15 mouse cellular contexts compared by ENCODE assay signal in genomic region chr16:30604807-30605137, GRCm38 (mm10). TPM values are rescaled to one million over a fixed set of nuclear protein-coding genes. Genes with fewer than 3 reads are reported as not detected.
DNase-seq lines count a peak whose midpoint lies in the region; ATAC-seq lines count a peak whose summit lies in the region.
"Had no signal": no experiment of that assay in that cellular context is flagged by ENCODE, and none has a peak within 500 bp of the region (broad histone marks: within the 10 kb centered on the region; RNA-seq: fewer than 3 reads in every experiment).

No protein-coding gene starts in this region.

- H3K27ac ChIP-seq in heart, embryonic 11.5 days (ENCODE audit: low read depth, low read length): peak overlapping the region; percentile 2; the same call in 1 of the 2 replicates
- peak overlapping the region; percentile 62; the same call in 1 of the 2 replicates for H3K27ac ChIP-seq in brown adipose tissue, adult 24 weeks (replicated peaks; ENCODE audit: low read depth, low read length)
- H3K27ac ChIP-seq in limb, embryonic 15.5 days: 0 out of 2 replicates have a peak overlapping the region, but pooled peaks have one; percentile 22
- H3K27ac ChIP-seq: hindbrain, postnatal 0 days; left cerebral cortex, adult 2 months; midbrain, embryonic 10.5 days had no signal

- H3K27me3 ChIP-seq in heart, embryonic 11.5 days (ENCODE audit: control insufficient read depth, insufficient read depth, low read length): no peaks in the 10 kb centered on the region
- peaks cover 16% of the 10 kb centered on the region; the same call in 1 of the 2 replicates for H3K27me3 ChIP-seq in limb, embryonic 15.5 days

- H3K9ac ChIP-seq in heart, embryonic 11.5 days (ENCODE audit: low read depth, low read length): peak overlapping the region; percentile 12; the same call in 1 of the 2 replicates
- no peak overlapping the region for H3K9ac ChIP-seq in limb, embryonic 15.5 days
- H3K9ac ChIP-seq: liver, postnatal 0 days had no signal

- H3K9me3 ChIP-seq in heart, embryonic 11.5 days (replicated peaks; ENCODE audit: control insufficient read depth, low read length): no peaks in the 10 kb centered on the region
- H3K9me3 ChIP-seq in limb, embryonic 15.5 days: no peaks in the 10 kb centered on the region
- H3K9me3 ChIP-seq: midbrain, embryonic 10.5 days had no signal

- H3K36me3 ChIP-seq in heart, embryonic 11.5 days (ENCODE audit: control insufficient read depth, insufficient read depth, low read length): no peaks in the 10 kb centered on the region
- no peaks in the 10 kb centered on the region for H3K36me3 ChIP-seq in limb, embryonic 15.5 days
- H3K36me3 ChIP-seq: midbrain, embryonic 10.5 days had no signal

- H3K4me3 ChIP-seq in heart, embryonic 11.5 days (ENCODE audit: low read depth, low read length): no peak overlapping the region
- no peak overlapping the region for H3K4me3 ChIP-seq in brown adipose tissue, adult 24 weeks (ENCODE audit: insufficient read depth, low read depth, low read length)
- H3K4me3 ChIP-seq in limb, embryonic 15.5 days: no peak overlapping the region
- H3K4me3 ChIP-seq: left cerebral cortex, adult 2 months; midbrain, embryonic 10.5 days had no signal

- H3K4me1 ChIP-seq in heart, embryonic 11.5 days (ENCODE audit: control insufficient read depth, insufficient read depth, low read length): peaks cover 41% of the 10 kb centered on the region
- peaks cover 11% of the 10 kb centered on the region; the same call in 1 of the 2 replicates for H3K4me1 ChIP-seq in brown adipose tissue, adult 24 weeks (ENCODE audit: control insufficient read depth, insufficient read depth, insufficient read length, low read length)
- peaks cover 47% of the 10 kb centered on the region for H3K4me1 ChIP-seq in limb, embryonic 15.5 days

- no peak for ATAC-seq in heart, embryonic 11.5 days (replicated peaks; ENCODE audit: insufficient number of reproducible peaks, low FRiP score, low TSS enrichment)
- no peak for ATAC-seq in limb, embryonic 15.5 days (ENCODE audit: insufficient number of reproducible peaks, low FRiP score, low TSS enrichment, low read depth)
- ATAC-seq: hindbrain, postnatal 0 days; liver, postnatal 0 days had no signal

- WGBS in heart, embryonic 11.5 days (ENCODE audit: insufficient replicate concordance): 59% methylated on average over 7 of the region's 7 CpGs
- WGBS in limb, embryonic 15.5 days: 68% methylated on average over 7 of the region's 7 CpGs

- H3K4me2 ChIP-seq in heart, embryonic 11.5 days: no peak overlapping the region
- no peak overlapping the region for H3K4me2 ChIP-seq in limb, embryonic 15.5 days

- DNase-seq in heart, adult 9 months (ENCODE audit: low spot score in 2 of 2): no peak
- DNase-seq in lung, postnatal 10 days: peak; percentile 14
- DNase-seq in lung, postnatal 36 days: no peak
- DNase-seq in urinary bladder, postnatal 14 days (ENCODE audit: low spot score): no peak
- no peak for DNase-seq in frontal cortex, adult 2 months (ENCODE audit: extremely low spot score in 1 of 2, low spot score in 1 of 2)
- DNase-seq: cerebellum, adult 11 months; cerebellum, postnatal 36 days; kidney, adult 9 months; liver, postnatal 0 days had no signal

RNA-seq across cellular contexts. Expression of gene Fam43a, which starts 5.2 kb away (rescaled TPM):
- polyA plus RNA-seq in heart, embryonic 11.5 days (2014; fragmentation: Nextera tagmentation; extraction: Ambion mirVana): 5.7 and 6.6 TPM in 2 replicates
- polyA plus RNA-seq in brown adipose tissue, adult 24 weeks (2012; ENCODE audit: insufficient read depth, insufficient read length, missing spikeins): 5.1 and 10.1 TPM in 2 replicates
- polyA plus RNA-seq in limb, embryonic 15.5 days (2015; fragmentation: Nextera tagmentation; extraction: Ambion mirVana): 23.2 and 25.6 TPM in 2 replicates
- 13.6 and 17.6 TPM in 2 replicates for polyA plus RNA-seq in frontal cortex, adult 2 months (2012; rRNA removed)

RNA-seq across cellular contexts. Expression of gene Lsg1, which starts 17.4 kb away (rescaled TPM):
- 47.8 and 51.3 TPM in 2 replicates for polyA plus RNA-seq in heart, embryonic 11.5 days (2014; fragmentation: Nextera tagmentation; extraction: Ambion mirVana)
- polyA plus RNA-seq in brown adipose tissue, adult 24 weeks (2012; ENCODE audit: insufficient read depth, insufficient read length, missing spikeins): 8.5 and 19.7 TPM in 2 replicates
- polyA plus RNA-seq in limb, embryonic 15.5 days (2015; fragmentation: Nextera tagmentation; extraction: Ambion mirVana): 57.2 and 66.1 TPM in 2 replicates
- 17.4 and 17.9 TPM in 2 replicates for polyA plus RNA-seq in frontal cortex, adult 2 months (2012; rRNA removed)

RNA-seq across cellular contexts. Expression of gene Tmem44, which starts 54.1 kb away (rescaled TPM):
- polyA plus RNA-seq in heart, embryonic 11.5 days (2014; fragmentation: Nextera tagmentation; extraction: Ambion mirVana): 16.4 and 17.2 TPM in 2 replicates
- polyA plus RNA-seq in brown adipose tissue, adult 24 weeks (2012; ENCODE audit: insufficient read depth, insufficient read length, missing spikeins): 1.3 and 2.6 TPM in 2 replicates
- 17.1 and 18.8 TPM in 2 replicates for polyA plus RNA-seq in limb, embryonic 15.5 days (2015; fragmentation: Nextera tagmentation; extraction: Ambion mirVana)
- 63.2 and 67.7 TPM in 2 replicates for polyA plus RNA-seq in frontal cortex, adult 2 months (2012; rRNA removed)

Comparison
In these comparisons a context has a peak if more than half of its experiments do, and no peak if none do; other contexts are left out.
1. H3K27ac ChIP-seq: peak in every context shown above with its lines; median percentile 62 in brown adipose tissue, adult 24 weeks; 22 in limb, embryonic 15.5 days; 2 in heart, embryonic 11.5 days.